Mouse (Mus musculus) lung, postnatal 36 days (tissue): ENCODE data around the gene Foxo1.

ENCODE experiments used
- DNase-seq: peaks from one replicate; pipeline ENCODE4 v3.0.0; 2022; ENCODE audit warnings: mixed read lengths

The Foxo1 gene

DNA sequence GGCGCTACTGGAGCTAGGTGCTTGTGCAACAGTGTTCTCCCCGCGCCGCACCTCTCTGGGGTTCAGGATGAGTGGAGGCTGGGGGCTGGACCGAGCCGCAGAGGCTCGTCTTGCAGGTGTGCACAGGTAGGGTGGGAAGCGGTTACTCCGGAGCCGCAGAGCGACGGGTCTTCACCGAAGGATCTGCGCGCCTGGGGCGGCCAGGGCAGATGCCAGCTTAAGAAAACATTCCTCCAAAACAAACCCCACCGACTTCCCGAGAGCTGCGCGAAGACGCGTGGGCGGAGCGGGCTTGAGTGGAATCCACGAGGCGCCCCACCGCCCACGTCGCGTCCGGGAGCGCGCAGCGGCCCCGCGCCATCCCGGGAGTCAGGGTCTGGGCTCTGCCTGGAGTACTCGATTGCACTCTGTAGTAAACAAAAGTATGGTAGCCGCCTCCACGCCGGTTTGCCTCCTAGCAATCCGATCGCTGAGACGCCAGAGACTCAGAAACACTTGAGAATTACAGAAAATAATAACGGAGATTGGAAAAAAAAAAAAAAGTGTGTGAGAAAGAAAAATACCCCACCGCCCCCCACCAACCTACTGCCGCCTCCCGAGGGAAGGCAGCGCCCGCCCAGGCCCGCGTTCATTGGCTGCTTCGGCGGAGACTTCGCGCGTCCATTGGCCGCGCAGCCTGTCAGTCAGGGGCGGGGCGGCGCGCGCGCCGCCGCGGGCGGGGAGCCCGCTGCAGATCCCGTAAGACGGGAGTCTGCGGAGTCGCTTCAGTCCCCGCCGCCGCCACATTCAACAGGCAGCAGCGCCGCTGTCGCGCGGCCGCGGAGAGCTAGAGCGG, at the start of gene Foxo1:
Gene Foxo1 (plus strand): TSS at position 685 of the 835 bp plus-strand sequence.
- peak; percentile 88 for DNase-seq

DNA sequence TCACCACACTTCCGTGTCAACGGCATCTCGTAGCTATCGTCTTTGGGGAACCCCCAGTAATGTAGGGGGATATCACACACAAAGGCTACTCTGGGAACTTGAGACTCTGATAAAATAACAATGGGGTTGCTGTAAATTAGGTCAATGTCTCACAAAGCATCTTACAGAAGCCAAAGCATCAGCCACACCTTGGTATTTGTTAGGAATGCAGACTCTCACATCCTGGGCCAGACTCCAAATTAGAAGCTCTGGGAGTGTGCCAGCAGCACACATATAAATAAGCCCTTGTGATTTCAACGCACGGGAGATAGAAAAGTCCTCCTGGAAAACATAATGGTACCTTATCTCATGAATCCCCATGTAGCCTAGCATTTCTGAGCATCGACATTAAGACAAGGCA, 49.3 kb upstream of the Foxo1 start:
- DNase-seq = peak; percentile 29

DNA sequence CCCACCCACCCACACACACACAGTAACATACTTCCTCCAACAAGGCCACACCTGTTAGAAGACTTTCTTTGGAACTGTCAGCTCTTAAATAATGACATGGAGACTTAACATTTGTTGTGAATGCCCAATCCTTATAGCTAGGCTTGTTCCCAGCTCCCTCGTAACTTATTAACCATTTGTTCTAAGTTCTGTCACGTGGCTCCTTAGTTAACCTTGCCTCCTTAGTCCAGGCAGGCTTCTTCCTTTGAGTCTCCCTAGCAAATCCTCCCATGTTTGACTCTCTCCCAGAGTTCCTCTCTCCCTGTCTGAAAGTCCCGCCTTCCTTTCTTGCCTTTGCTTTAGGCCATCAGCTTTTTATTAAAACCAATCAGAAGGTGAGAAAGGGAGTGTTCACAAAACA, 47.1 kb upstream of the Foxo1 start:
- DNase-seq = no peak

DNA sequence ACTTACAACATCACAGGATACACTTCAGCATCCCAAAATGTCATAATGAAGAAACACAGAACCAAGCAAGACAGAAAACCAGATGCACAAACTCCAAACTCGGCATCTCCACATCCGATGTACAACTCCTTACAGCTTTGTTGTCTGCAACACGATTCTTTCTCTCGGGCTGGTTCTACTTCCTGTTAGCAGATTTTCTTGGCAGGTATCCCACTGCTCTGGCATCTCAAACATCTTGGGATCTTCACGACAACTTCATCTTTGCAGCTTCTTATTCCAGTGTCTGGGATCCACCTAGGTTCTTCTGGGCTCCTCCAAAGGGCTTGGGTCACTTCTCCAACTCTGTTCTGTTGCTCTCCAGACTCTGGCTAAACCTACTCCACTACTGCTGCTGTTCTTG, 46.2 kb upstream of the Foxo1 start:
- no peak for DNase-seq

DNA sequence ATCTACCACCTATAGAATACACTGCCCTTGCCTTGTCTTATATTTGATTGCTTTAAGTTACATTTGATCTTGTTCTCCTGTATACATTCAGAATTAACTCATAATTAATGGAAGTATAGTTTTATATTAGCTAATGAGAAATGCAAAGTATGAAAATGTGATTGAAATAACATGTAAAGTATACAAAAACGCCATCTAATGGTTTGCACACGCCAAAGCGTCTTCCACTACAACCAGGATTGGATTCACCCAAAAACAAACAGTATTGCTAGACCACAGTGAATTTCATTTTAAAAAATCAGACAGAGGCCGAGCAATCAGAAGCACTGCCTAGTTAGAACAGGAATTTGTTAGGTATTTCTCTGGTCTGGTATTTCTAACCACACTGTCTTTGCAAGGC, 31.6 kb upstream of the Foxo1 start:
- no peak for DNase-seq

DNA sequence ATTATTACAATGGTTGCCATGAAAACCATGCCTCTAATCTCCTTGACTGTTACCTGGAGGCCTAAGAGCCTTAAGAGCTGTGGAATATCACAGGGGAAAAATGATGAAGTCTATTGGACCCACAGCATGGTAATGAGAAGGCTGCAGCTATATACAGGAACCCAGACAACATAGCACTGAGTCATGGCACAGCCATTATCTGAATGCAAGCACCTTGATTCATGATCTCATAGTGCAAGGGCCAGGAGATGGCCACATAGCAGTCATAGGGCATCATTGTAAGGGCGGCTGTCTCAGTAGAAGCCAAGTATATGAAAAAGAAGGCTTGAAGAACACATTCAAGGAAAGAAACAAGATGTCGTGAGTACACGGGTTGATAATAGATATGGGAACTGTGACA, 31.0 kb upstream of the Foxo1 start:
- DNase-seq = no peak

DNA sequence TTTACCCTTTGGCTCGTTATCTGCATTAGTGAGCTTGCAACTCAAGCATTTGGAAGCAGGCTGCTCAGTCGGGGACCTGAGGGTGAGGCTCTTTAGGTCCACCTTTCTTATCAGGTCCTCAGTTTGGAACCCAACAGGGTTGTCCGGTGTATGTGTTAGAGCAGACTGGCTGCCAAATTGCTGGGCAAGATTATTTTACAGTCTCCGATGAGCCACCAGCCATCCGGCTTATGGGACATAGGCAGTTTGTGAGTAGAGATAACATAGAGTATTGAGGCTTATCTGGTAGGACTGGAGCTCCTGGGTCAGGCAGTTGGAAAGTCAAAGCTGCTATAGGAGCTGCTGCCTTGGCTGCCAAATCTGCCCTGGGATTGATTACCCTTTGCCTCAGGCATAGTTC, 27.1 kb upstream of the Foxo1 start:
- no peak for DNase-seq

DNA sequence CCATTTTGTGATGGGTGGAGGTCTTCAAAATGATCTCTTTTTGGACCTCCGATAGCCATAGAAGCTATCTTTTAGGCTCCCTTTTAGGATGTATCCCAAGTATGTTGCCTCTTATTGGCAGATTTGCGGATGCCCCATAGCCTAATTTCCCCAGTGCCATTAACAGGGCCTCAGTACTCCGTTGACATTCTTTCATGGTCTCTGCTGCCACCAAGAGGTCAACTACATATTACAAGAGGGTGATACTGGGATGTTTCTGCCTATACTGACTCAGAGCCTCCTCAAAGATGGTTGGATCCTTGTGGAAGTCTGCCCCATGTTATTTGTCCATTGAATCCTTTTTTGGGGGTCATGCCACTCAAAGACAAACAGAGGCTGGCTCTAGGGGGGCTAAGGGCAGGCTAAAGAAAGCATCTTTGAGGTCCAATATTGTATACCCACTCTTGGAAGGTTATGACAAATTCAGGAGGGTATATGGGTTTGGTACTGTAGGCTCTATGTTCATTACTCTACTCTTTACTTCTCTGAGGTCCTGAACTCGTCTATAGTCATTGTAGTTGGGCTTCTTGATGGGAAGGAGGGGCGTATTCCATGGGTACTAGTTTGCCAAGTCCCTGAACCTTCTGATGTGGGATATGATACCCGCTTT, 25.6 kb upstream of the Foxo1 start:
- peak; percentile 94 for DNase-seq

DNA sequence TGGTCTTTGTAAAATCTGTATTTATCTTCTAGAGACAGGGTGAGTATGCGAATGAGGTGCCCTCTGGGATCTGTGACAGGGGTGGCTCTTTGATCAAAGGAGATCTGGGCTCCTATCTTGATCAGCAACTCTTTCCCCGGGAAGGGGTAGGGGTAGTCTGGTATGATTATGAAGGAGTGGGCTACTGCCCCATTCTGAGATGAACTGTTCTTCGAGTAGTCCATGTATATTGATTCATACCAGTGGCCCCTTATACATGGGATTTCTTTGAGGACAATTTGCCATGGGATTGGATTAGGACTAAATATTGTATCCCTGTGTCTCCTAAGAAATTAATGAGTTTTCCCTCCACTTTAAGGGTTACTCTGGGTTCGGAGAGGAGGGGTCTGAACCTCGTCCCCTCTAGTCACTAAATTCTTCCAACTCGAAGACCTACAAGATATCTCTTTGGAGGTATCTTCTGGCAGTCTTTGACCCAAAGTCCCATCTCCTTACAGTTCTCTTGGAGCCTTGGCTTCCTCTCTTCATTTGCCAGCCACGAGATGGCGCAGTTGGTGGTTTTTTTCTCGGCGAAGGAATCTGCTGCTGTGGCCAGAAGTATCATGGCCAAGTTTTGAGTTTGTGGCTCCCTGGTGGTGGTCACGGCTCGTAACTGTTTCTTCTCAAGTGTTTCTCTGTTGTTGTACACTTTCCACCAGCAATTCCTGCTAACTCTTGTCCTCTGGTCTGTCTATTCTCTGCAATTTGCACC, 24.7 kb upstream of the Foxo1 start:
- peak; percentile 49 for DNase-seq

DNA sequence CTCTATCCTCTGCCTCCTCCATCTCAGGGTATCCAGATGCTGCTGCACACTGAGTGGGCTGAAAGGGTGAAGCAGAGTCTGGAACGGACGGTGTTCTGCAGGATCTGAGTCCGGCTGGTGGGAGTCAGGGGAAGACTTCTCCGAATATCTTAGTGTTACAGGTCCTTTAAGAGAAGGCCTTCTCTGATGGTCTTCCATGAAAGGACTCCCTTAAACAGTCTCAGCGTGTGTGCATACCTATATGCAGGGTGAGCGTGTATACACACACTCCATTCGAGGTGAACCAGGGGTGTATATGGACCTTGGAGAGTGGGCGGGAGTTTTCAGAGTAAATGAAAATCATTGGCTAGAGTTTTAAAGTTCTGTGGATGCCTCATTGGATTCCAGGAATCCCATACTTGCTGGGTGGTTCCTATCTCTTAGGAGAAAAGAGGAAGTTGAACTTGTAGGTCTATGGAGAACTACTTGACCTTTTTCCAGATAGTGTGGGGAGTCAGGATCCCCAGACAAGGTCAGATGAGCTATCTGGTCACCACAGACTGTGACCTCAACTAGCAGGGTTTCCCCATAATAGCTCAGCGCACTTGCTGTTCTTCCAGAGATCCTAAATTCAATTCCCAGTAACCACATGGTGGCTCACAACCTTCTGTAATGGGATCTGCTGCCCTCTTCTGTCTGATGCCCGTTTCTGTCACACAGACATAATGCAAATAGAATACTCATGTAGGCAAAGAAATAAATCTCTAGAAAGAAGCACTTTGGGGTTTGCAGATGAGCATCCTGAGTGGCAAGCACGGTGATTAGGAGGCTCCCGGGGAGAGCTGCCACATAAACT, 21.9 kb upstream of the Foxo1 start:
- no peak for DNase-seq

DNA sequence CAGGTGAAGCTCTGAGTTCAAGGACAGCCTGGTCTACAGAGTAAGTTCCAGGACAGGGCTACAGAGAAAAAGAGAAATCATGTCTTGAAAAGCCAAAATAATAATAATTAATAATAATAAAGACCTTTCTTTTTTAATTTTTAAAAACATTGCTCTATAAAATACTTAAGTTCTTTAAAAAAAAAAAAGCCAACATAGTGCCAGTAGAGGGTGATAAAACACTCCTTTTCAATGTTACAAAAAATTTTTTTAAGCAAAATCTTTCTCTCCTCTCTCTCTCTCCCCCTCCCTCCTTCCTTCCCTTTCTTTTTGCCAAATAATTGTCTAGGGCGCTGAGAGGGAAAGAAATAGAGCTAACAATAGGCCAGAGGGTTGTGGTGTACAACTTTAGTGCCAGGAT, 17.0 kb upstream of the Foxo1 start:
- no peak for DNase-seq

DNA sequence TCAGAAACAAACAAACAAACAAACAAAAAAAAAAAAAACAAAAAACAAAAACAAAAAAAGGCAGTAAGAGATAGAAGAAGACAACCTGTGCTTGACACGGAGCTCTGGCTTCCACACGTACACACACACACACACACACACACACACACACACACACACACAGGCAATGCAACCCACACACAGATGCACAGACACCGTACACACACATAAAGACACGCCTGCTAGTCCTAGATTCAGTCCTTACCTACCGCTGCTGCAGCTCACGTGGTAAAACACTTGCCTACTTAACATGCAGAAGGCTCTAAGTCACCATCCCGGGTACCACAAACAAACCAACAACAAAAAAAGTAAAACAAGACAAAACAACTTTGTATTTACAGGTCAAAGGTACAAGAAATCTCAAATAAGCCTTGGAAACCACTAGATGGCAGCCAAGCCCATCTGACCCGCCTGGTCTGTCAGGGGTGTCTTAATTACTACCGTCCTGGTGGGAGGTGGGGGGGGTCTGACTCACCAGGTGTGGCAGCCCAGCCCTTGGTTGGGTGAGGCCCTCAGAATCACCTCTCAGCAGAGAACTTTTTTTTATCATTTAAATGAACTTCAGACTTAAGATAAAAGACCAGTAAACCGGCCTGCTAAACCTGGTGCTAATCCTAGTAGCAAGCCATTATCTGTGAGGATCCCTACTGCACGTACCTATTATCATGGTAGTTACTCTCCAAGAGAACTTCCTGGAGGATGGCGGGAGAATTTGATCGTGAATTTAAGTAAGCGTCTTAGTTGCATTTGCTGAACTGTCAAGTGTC, 14.3 kb upstream of the Foxo1 start:
- peak; percentile 56 for DNase-seq

DNA sequence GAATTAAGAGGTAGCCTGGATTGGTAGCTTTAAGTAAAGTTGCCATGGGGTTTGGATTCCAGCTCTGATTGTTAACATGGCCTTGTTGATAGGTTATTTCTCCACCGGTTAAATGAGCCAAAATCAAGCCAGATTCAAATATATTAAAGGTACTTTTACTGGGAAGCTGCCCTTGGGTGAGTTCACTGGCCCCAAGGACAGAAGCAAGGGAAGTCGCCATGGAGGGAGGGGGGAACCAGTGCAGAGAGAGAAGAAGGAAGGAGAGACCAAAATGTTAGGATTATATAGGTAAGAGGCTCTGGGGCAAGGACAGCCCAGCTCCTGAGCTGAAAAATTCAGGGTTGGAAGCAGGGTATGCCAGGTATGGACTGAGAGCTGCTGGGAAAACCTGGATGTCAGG, 13.6 kb upstream of the Foxo1 start:
- DNase-seq = no peak

DNA sequence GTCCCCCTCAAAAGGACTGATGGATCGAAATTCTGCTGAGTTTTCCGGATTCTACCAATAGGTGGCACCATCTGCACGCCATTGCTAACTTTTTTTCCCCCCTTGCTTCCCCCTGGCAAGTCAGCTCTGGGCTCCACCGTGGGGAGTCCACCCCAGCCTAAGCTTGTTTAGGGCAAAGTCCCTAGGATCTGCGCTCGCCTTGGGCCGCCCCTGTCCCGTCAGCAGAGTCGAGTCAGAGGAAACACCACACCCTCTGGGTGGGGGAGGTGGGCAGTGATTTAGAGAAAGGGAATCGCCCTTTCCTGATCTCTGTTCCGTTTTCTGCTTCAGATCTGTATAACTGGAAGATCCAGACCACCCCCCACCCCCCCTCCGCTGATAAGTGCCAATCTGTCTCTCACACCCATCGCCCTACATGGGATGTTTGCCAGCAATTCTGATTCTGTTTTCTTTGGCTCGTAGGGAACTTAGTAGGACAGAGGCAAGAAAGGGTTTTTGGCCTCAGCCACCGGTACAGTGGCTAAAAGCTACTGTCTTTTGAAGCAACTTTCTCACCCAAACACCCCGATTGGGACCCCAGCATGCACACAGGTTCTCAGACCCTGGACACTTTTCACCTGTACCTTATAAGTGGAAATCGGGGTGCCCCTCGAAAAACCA, 10.2 kb upstream of the Foxo1 start:
- DNase-seq = peak; percentile 79

DNA sequence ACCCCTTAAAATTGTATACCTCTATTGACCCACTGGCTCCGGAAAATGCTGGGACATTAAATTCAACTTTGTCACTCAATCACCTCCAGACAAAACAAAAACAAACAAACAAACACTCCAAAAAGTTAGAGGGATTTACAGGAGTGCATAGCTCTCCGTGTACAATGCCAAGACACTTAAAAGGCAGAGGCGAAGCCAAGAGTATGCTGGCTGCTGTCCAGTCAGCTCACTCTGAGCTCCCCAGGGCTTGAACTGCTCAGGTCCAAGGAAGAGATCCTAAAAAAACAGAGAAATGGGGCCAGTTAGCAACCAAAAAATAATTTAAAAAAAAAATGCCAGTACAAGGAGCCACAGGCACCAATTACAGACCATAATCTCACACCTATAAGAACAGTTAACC, 9.6 kb upstream of the Foxo1 start:
- DNase-seq = peak; percentile 74

DNA sequence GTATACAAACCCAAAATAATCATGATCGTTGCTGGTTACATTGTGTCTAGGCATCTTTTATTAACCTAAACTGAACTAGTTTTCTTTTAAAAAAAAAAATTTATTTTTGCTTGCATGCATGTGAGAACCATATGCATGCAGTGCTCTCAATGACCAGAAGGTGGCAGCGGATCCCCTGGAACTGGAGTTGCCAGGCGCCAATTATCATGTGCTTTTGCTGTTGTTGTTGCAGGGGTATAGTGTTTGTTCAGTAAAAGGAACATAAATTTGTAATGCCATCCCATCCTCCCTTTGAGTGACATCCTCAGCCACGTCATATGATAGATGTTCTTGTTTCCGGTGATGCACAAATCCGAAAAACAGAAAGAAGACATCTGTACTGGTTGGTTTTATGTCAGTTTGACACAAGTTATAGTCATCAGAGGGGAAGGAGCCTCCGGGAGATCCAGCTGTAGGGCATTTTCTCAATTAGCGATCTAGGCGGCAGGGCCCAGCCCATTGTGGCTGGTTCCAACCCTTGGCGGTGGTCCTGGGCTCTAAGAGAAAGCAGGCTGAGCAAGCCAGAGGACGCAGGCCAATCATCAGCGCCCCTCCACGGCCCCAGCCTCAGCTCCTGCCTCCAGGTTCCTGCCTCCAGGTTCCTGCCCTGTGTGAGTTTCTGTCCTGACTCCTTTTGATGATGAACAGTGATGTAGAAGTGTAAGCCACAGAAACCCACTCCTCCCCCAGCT, 5.5 kb upstream of the Foxo1 start:
- peak; percentile 93 for DNase-seq

DNA sequence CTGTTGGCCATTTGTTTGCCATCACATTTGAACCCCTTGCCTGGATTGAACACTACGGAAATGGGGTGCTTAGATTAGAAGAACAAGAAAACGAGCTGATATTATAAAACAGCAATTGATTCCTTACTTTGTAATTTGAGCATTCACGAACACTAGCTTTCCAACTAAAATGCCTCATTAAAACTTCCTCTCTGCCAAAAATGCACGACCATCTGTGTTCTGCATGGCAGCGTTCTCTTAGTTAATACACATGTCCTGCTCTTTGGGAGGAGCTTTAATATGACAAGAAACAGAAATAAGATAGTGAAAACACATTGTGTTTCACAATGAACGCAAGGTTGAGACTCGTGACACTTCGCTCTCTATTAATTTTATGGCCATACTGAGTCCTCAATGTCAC, 3.8 kb upstream of the Foxo1 start:
- DNase-seq = no peak

DNA sequence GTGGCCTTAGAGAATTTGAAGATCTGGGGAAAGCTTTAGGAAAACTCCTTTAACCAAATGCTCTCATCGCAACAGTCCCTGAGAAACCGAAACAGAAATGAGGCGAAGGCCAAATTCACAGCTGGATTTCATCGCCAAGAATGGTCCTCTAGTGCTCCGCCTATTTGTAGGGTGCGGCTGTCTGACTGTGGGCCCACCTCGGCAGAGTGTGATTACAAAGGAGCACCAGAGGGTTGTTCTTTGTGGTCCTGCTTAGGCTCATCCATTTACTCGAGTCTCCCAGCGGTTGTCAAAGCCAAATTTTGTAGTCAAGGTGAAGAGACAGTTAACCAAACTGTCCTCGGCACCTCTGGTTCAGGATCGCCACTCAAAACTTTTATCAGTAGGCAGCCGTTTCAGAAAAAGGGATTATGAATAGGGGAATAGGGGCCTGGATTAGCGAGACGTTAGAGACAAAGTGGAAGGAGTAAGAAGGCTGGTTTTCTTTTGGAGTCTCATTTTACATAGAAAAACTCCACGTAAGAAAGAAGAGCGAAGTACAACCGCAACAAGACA, 1.5 kb upstream of the Foxo1 start:
- peak; percentile 83 for DNase-seq

DNA sequence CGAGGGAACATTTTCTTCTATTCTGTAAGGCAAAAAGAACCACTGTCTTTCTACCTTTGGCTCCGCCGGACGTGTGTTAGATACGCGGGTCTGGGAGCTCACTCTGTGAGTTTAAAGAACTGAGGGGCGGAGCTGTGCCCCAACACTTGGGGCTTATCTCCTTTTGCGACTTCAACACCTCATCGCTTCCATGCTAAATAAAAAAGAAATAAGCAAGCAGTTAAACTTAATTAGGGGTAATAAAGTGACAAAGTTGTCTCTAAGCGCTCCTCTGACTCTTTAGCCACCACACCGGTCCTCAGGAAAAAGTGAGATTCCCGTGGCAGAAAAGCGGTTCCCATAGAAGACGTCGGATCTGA, 864 bp upstream of the Foxo1 start:
- peak; percentile 45 for DNase-seq

DNA sequence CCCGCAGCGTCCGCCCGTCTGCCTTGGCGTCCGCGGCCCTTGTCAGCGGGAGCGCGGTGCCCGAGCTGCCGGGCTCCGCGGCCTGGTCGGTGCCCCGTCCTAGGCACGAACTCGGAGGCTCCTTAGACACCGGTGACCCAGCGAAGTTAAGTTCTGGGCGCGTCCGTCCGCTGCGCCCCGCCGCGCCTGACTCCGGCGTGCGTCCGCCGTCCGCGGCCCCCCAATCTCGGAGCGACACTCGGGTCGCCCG, 276 bp downstream of the Foxo1 start:
- DNase-seq = no peak
